Mouse (Mus musculus) thymus, adult 2 months (tissue): ENCODE results near the gene Cdca7l.

Experiments used
- CTCF ChIP-seq: fragments of 200-500 bp; IDR thresholded peaks from 2 replicates; pipeline ENCODE4 v1.5.1; 2012; ENCODE audit warnings: mild to moderate bottlenecking, control low read depth, low read length, moderate library complexity, borderline replicate concordance; ENCODE audit not compliant: control insufficient read depth, poor library complexity, insufficient read depth; ENCODE audit errors: extremely low read depth
- POLR2A ChIP-seq: fragments of 200-500 bp; IDR thresholded peaks from 2 replicates; pipeline ENCODE4 v1.6.1; 2012; ENCODE audit warnings: mild to moderate bottlenecking, low read length, control low read depth, moderate library complexity; ENCODE audit not compliant: control insufficient read depth, poor library complexity, insufficient read depth; ENCODE audit errors: extremely low read depth

DNA sequence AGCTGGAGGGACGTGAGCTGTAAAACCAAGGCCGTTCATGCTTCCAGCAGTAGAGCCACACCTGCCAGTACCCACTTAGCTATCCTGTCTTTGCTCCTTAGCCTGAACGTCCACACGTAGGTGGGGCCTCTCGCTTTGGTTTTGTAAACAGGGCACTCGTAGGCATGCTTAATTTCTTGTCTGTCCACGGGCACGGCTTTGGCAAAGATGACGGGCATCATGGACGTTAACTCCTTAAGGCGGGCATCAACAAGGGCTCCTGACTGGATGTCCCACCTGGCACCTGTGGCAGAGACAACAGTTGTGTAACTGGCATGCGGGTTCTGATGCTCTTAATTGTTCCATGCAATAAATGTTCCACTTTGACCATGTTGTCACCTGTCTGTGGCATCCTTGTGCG, 74.3 kb downstream of the Cdca7l start:
- TF ChIP-seq POLR2A (no peak), CTCF (no peak)
